16 mouse cellular contexts compared by ENCODE assay signal in genomic region chr15:67422277-67422953, GRCm38 (mm10).
"Had no signal": no experiment of that assay in that cellular context is flagged by ENCODE, and none has a peak within 500 bp of the region (broad histone marks: within the 10 kb centered on the region; RNA-seq: fewer than 3 reads in every experiment).

No protein-coding gene starts in this region.

- H3K9ac ChIP-seq: kidney, embryonic 15.5 days; limb, embryonic 15.5 days; liver, embryonic 12.5 days; lung, embryonic 14.5 days; neural tube, embryonic 15.5 days had no signal

- ATAC-seq: liver, embryonic 12.5 days had no signal

- H3K27me3 ChIP-seq: kidney, embryonic 15.5 days; limb, embryonic 15.5 days; liver, embryonic 12.5 days; neural tube, embryonic 15.5 days had no signal

- H3K4me1 ChIP-seq: kidney, embryonic 15.5 days; midbrain, embryonic 10.5 days; neural tube, embryonic 15.5 days had no signal

- H3K4me2 ChIP-seq: kidney, embryonic 15.5 days; limb, embryonic 15.5 days; liver, embryonic 12.5 days; lung, embryonic 14.5 days; neural tube, embryonic 15.5 days had no signal

- DNase-seq: kidney, postnatal 14 days; lung, embryonic 14.5 days; lung, postnatal 10 days; lung, postnatal 4 days; midbrain, embryonic 14.5 days; right cerebral cortex, postnatal 4 days; spleen, adult 18-20 months; thymus, adult 18-20 months; thymus, postnatal 14 days had no signal

- H3K9me3 ChIP-seq: kidney, embryonic 15.5 days; limb, embryonic 15.5 days; liver, embryonic 12.5 days; midbrain, embryonic 10.5 days; neural tube, embryonic 15.5 days had no signal

- H3K36me3 ChIP-seq: kidney, embryonic 15.5 days; limb, embryonic 15.5 days; liver, embryonic 12.5 days; midbrain, embryonic 10.5 days; neural tube, embryonic 15.5 days had no signal

- H3K27ac ChIP-seq: kidney, embryonic 15.5 days; left cerebral cortex, adult 2 months; limb, embryonic 15.5 days; liver, embryonic 12.5 days; midbrain, embryonic 10.5 days; neural tube, embryonic 15.5 days had no signal

- H3K4me3 ChIP-seq: kidney, embryonic 15.5 days; left cerebral cortex, adult 2 months; limb, embryonic 15.5 days; liver, embryonic 12.5 days; midbrain, embryonic 10.5 days; myocyte; neural tube, embryonic 15.5 days had no signal
